11 mouse cellular contexts compared by ENCODE assay signal in genomic region chr6:5309595-5310197, GRCm38 (mm10). TPM values are rescaled to one million over a fixed set of nuclear protein-coding genes. Genes with fewer than 3 reads are reported as not detected.
A peak's percentile ranks its signal among the peaks of the same experiment; 100 is the strongest.
DNase-seq lines count a peak whose midpoint lies in the region; ATAC-seq and TF ChIP-seq lines count a peak whose summit lies in the region.
"Had no signal": no experiment of that assay in that cellular context is flagged by ENCODE, and none has a peak within 500 bp of the region (broad histone marks: within the 10 kb centered on the region; RNA-seq: fewer than 3 reads in every experiment).

No protein-coding gene starts in this region.

- no peaks in the 10 kb centered on the region for H3K36me3 ChIP-seq in CH12.LX (replicated peaks in 1 of 2; ENCODE audit: control insufficient read depth in 1 of 2, insufficient read depth in 1 of 2, low read length in 1 of 2)
- no peaks in the 10 kb centered on the region for H3K36me3 ChIP-seq in lung, embryonic 16.5 days (ENCODE audit: control insufficient read depth, insufficient read depth, low read length)
- no peaks in the 10 kb centered on the region for H3K36me3 ChIP-seq in hindbrain, postnatal 0 days (ENCODE audit: insufficient read depth, low read length)
- H3K36me3 ChIP-seq: midbrain, embryonic 15.5 days had no signal

- H3K27me3 ChIP-seq in CH12.LX (replicated peaks) = no peaks in the 10 kb centered on the region
- no peaks in the 10 kb centered on the region for H3K27me3 ChIP-seq in lung, embryonic 16.5 days (ENCODE audit: control insufficient read depth, insufficient read depth, low read depth, low read length)
- H3K27me3 ChIP-seq in hindbrain, postnatal 0 days (ENCODE audit: insufficient read depth, low read length) = no peaks in the 10 kb centered on the region
- H3K27me3 ChIP-seq: midbrain, embryonic 15.5 days had no signal

- peaks cover 3 to 17% of the 10 kb centered on the region in 2 experiments; a peak in 2 of 4 replicates for H3K4me1 ChIP-seq in CH12.LX (ENCODE audit: control insufficient read depth in 1 of 2, insufficient read depth in 2 of 2)
- no peaks in the 10 kb centered on the region for H3K4me1 ChIP-seq in lung, embryonic 16.5 days (replicated peaks; ENCODE audit: control insufficient read depth, insufficient read depth, low read length)
- H3K4me1 ChIP-seq in hindbrain, postnatal 0 days (ENCODE audit: insufficient read depth, low read length) = no peaks in the 10 kb centered on the region
- H3K4me1 ChIP-seq: midbrain, embryonic 15.5 days had no signal

- no peak overlapping the region for H3K9ac ChIP-seq in CH12.LX (ENCODE audit: insufficient read depth, low read depth)
- no peak overlapping the region for H3K9ac ChIP-seq in lung, embryonic 16.5 days (ENCODE audit: low read length)
- H3K9ac ChIP-seq in hindbrain, postnatal 0 days (replicated peaks; ENCODE audit: low read length) = no peak overlapping the region
- H3K9ac ChIP-seq: midbrain, embryonic 15.5 days had no signal

- no peak for TF ChIP-seq EP300 in CH12.LX (IDR thresholded peaks at IDR 0.05; ENCODE audit: low read length)

- TF ChIP-seq CTCF in CH12.LX (conservative IDR thresholded peaks at IDR 0.05 in 1 of 2, IDR thresholded peaks at IDR 0.05 in 1 of 2; ENCODE audit: low read depth in 2 of 2, low read length in 2 of 2) = no peak
- no peak for TF ChIP-seq CTCF in hindbrain, postnatal 0 days (IDR thresholded peaks at IDR 0.05; ENCODE audit: low read depth)

- H3K9me3 ChIP-seq in CH12.LX (replicated peaks; ENCODE audit: low read length) = no peaks in the 10 kb centered on the region
- no peaks in the 10 kb centered on the region for H3K9me3 ChIP-seq in lung, embryonic 16.5 days (ENCODE audit: control insufficient read depth, low read length)
- no peaks in the 10 kb centered on the region for H3K9me3 ChIP-seq in hindbrain, postnatal 0 days (ENCODE audit: low read length)
- H3K9me3 ChIP-seq: midbrain, embryonic 15.5 days had no signal

- dilution Hi-C loops in CH12.LX (cut with MboI; ENCODE audit: extremely low pct_ligation_motif_present, extremely low pct_unique_long_range_greater_than_20kb, low sequenced_read_pairs) = no loop called here

- 45% methylated on average over 7 of the region's 7 CpGs for WGBS in lung, embryonic 16.5 days
- WGBS in hindbrain, postnatal 0 days = 67% methylated on average over 7 of the region's 7 CpGs

- H3K4me3 ChIP-seq in CH12.LX (replicated peaks in 1 of 3; ENCODE audit: low read depth in 2 of 3, low read length in 2 of 3, poor library complexity in 1 of 3) = no peak overlapping the region
- no peak overlapping the region for H3K4me3 ChIP-seq in lung, embryonic 16.5 days (ENCODE audit: low read length)
- H3K4me3 ChIP-seq in hindbrain, postnatal 0 days (ENCODE audit: low read length) = no peak overlapping the region
- H3K4me3 ChIP-seq: midbrain, embryonic 15.5 days had no signal

- H3K4me2 ChIP-seq in CH12.LX (ENCODE audit: insufficient read depth, low read depth, poor library complexity, severe bottlenecking) = no peak overlapping the region; the same call in 1 of the 2 replicates
- no peak overlapping the region for H3K4me2 ChIP-seq in lung, embryonic 16.5 days (ENCODE audit: low read depth, low read length)
- no peak overlapping the region for H3K4me2 ChIP-seq in hindbrain, postnatal 0 days (ENCODE audit: low read depth, low read length)
- H3K4me2 ChIP-seq: midbrain, embryonic 15.5 days had no signal

- H3K79me2 ChIP-seq in CH12.LX (replicated peaks; ENCODE audit: control insufficient read depth, extremely low read depth, insufficient read depth, poor library complexity, severe bottlenecking) = no peaks in the 10 kb centered on the region

- no peak for TF ChIP-seq RAD21 in CH12.LX (IDR thresholded peaks at IDR 0.05; ENCODE audit: low read depth, low read length)

- DNase-seq in heart, adult 18-20 months = peak; percentile 53
- no peak for DNase-seq in heart, adult 8-10 months (ENCODE audit: low spot score)
- DNase-seq in CH12.LX (ENCODE audit: extremely low read depth) = no peak
- DNase-seq in adipocyte (ENCODE audit: low spot score) = peak; percentile 64
- no peak for DNase-seq in hindbrain, postnatal 0 days (ENCODE audit: low spot score)
- no peak for DNase-seq in neural tube, embryonic 10.5 days (ENCODE audit: extremely low spot score, low spot score)
- DNase-seq: cerebellum, adult 11 months; heart, postnatal 10 days; kidney, postnatal 10 days had no signal

- no peak for TF ChIP-seq POLR2A in CH12.LX (IDR thresholded peaks at IDR 0.05; ENCODE audit: low read depth, low read length)

- ATAC-seq in lung, embryonic 16.5 days (ENCODE audit: low read depth) = peak; percentile 57; the same call in 1 of the 2 replicates
- ATAC-seq in hindbrain, postnatal 0 days = no peak
- ATAC-seq: midbrain, embryonic 15.5 days had no signal

- in situ Hi-C loops in CH12.LX (cut with MboI; ENCODE audit: low pct_ligation_motif_present, low pct_unique_long_range_greater_than_20kb, low sequenced_read_pairs) = no loop called here

- no peak overlapping the region for H3K27ac ChIP-seq in CH12.LX (ENCODE audit: insufficient read depth, low read depth)
- no peak overlapping the region for H3K27ac ChIP-seq in lung, embryonic 16.5 days (ENCODE audit: low read length)
- no peak overlapping the region for H3K27ac ChIP-seq in hindbrain, postnatal 0 days
- H3K27ac ChIP-seq: midbrain, embryonic 15.5 days had no signal

TF ChIP-seq in CH12.LX, 34 proteins besides CTCF, POLR2A, EP300 and RAD21:
- TF ChIP-seq IRF4 (IDR thresholded peaks at IDR 0.05; ENCODE audit: low read depth, low read length) (peak; percentile 12; the same call in 1 of the 2 replicates), USF2 (conservative IDR thresholded peaks at IDR 0.05; ENCODE audit: low read depth, low read length) (no peak)

RNA-seq across cellular contexts. Expression of gene Pon2, which starts 11.4 kb away (rescaled TPM):
- 10 to 100 TPM; 16.7 to 17.6 TPM for total RNA-seq in heart, adult 18-20 months (2021)
- total RNA-seq in heart, adult 8-10 months (2022) = 10 to 100 TPM; 15.2 to 19.9 (median 18.5) TPM
- total RNA-seq in CH12.LX (2012; rRNA removed) (14.2 and 18.5 TPM in 2 replicates), CH12.LX (2014; rRNA removed) (32.0 and 36.9 TPM in 2 replicates)
- 35.7 and 36.2 TPM in 2 replicates for polyA plus RNA-seq in CH12.LX (2012; ENCODE audit: insufficient read length, low read depth)
- polyA plus RNA-seq in lung, embryonic 16.5 days (2015; fragmentation: Nextera tagmentation; extraction: Ambion mirVana) = 54.8 and 63.6 TPM in 2 replicates
- 17.9 TPM in 2 replicates for total RNA-seq in hindbrain, postnatal 0 days (2014; rRNA removed)
- polyA plus RNA-seq in hindbrain, postnatal 0 days (2015; fragmentation: Nextera tagmentation; extraction: Ambion mirVana) = 50.4 and 56.2 TPM in 2 replicates

RNA-seq across cellular contexts. Expression of gene Pon3, which starts 53.6 kb away (rescaled TPM):
- 10 to 100 TPM; 20.6 to 29.0 TPM for total RNA-seq in heart, adult 18-20 months (2021)
- total RNA-seq in heart, adult 8-10 months (2022) = 10 to 100 TPM; 20.0 to 29.5 (median 25.0) TPM
- 12.6 and 13.4 TPM in 2 replicates for total RNA-seq in CH12.LX (2012; rRNA removed)
- 32.3 and 33.1 TPM in 2 replicates for total RNA-seq in CH12.LX (2014; rRNA removed)
- 27.5 and 30.2 TPM in 2 replicates for polyA plus RNA-seq in CH12.LX (2012; ENCODE audit: insufficient read length, low read depth)
- polyA plus RNA-seq in lung, embryonic 16.5 days (2015; fragmentation: Nextera tagmentation; extraction: Ambion mirVana) = 28.9 and 31.9 TPM in 2 replicates
- total RNA-seq in hindbrain, postnatal 0 days (2014; rRNA removed) = 4.1 and 5.2 TPM in 2 replicates
- 5.8 and 6.2 TPM in 2 replicates for polyA plus RNA-seq in hindbrain, postnatal 0 days (2015; fragmentation: Nextera tagmentation; extraction: Ambion mirVana)

Comparison
In these comparisons a context has a peak if more than half of its experiments do, and no peak if none do; other contexts are left out.
1. DNase-seq: peak in heart, adult 18-20 months (2 of 2) and adipocyte (single experiment); none in heart, adult 8-10 months (single experiment), CH12.LX (single experiment), hindbrain, postnatal 0 days (single experiment) and neural tube, embryonic 10.5 days (single experiment).